Mouse (Mus musculus) left cerebral cortex, postnatal 14 days (tissue): ENCODE measurements at regions not wholly inside any gene's neighbourhood (a gene's known extent, or its start where the extent isn't known, plus 50 kb on each side); places are given as distances from the start of the nearest gene placed in this dataset.

ENCODE experiments used
- DNase-seq, 2 experiments: peaks; one replicate each; pipeline ENCODE4 v3.0.0; 2021 to 2022; ENCODE audit warnings: low spot score in 2 of 2, mixed read lengths in 1 of 2
- intact Hi-C: fragments of 180-260 bp; cut with DNase I; formaldehyde crosslinking; loops from one replicate; pipeline ENCODE4 v1.15.1; 2025

- DNase-seq, result no peak
- intact Hi-C loops, result no loop called here
Measured at GRCm38 (mm10) chr3:103408724-103409123, 129.6 kb downstream of the Trim33 start.

DNA sequence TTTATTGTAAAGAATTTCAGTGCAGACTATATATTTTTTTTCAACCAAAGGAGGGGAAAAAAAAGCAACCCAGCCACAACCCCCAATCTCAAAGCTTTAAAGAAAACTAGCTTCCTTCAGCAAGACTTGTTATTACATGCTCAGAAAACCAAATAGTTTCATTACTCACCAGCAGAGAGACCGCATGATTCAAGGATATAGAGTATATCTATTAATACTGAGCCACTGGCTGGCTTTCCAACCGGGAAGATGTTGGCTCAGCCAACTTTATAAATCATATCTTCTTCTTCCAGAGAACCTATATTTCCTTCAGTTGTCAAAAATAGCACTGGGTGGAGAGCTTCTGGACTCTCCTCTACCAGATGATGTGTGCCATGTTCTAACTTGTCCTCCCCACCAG, 133.2 kb downstream of the Trim33 start:
- intact Hi-C loops, result no loop called here
- no peak for DNase-seq

GRCm38 (mm10) chr3:103415051-103415695, 136.1 kb downstream of the Trim33 start:
- intact Hi-C loops, result no loop called here
- no peak for DNase-seq

DNA sequence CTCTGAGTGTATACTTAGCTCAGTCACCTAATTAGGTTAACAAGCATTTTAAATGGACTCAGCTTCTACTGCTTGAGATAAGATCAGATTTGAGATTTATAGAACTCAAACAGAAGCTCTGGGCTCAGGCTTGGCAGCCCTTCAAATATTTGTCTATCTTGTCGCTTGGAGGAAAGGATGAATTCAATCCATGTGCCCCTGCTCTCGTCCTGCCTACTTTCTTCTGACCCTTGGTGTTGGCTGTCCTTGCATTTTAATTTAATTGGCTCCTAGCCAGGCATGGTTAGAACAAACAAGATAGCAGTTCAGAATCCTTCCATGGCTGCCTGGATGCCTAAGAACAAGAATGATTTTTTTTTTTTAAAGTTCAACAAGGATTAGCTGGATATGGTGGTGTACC, 137.2 kb downstream of the Trim33 start:
- intact Hi-C loops, result no loop called here

DNA sequence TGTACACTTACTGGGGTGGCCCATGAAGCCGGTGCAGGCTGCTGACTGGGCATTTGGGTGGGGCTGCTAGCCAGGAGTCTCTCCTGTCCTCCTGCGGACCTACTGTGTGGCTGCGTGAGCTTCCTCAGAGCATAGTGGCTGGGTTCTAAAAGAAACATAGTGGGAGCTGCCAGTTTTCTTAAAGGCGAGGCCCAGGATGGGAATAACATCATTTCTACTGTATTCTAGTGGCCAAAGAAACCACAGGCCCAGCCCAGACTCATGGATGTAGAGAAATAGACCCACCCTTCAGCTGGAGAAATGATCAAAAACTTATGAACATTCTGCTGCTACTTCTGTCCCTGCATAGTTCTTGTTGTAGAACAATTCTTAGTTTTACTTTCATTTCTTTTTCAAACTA, 138.7 kb downstream of the Trim33 start:
- intact Hi-C loops, result no loop called here
- no peak for DNase-seq

More for the DNA sequence above, 137.2 kb downstream of the Trim33 start:
- DNase-seq, result no peak

DNA sequence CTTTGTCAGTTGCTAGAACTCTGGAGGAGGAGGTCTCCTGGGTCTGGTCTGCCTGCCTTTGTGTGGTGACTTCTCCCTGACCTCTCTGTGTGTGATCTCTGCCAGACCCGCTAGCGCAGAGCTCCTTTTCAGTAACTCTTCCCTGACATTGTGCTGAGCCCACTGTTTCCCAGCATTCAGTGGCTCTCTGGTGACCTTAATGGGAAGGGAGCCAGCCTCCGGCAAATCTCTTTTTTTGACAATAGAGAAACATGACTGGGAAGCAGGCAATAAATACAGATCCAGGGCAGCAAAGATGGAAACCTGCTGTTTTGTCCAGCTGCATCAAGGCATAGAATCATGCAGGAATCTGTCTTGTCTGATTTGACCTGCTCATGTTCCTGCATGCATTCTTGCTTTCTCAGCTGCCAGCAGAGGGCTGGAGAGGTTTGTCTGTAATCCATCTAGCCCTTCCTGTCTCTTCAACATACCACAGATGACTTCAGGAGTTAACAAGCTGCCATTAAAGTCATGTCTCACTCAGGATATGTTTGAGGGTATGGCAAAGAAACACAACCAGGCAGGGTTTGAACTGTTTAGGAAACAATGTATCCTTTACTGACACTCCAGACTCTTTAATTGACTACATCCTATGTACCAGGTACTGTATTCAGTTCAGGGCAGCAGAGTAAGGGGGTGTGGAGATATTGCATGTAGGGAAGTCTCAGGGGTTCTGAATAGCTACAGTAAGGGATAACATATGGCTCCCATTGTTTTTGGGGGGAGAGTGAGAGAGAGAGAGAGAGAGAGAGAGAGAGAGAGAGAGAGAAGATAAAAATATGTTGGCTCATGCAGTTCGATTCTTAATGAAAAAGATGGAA, 140.9 kb downstream of the Trim33 start:
- intact Hi-C loops, result loop anchor here (10.0 kb wide), 1 partner anchor 315 kb away; the partner anchor contains the start of genes Gm10964 and Olfml3
- peak in 1 of 2 experiments; percentile 26 for DNase-seq

GRCm38 (mm10) chr3:103420621-103421274, 141.7 kb downstream of the Trim33 start:
- intact Hi-C loops, result loop anchor here (10.0 kb wide), 1 partner anchor 314 kb away; the partner anchor contains the start of genes Gm10964 and Olfml3
- DNase-seq, result peak in 1 of 2 experiments; percentile 47

- DNase-seq, result peak in 1 of 2 experiments; percentile 22
- intact Hi-C loops, result loop anchor here (10.0 kb wide), 1 partner anchor 314 kb away; the partner anchor contains the start of genes Gm10964 and Olfml3
Measured at GRCm38 (mm10) chr3:103421275-103421621, 142.2 kb downstream of the Trim33 start.

GRCm38 (mm10) chr3:103422806-103423205, 143.7 kb downstream of the Trim33 start:
- intact Hi-C loops, result loop anchor here (10.0 kb wide), 1 partner anchor 312 kb away; the partner anchor contains the start of genes Gm10964 and Olfml3
- DNase-seq, result no peak

DNA sequence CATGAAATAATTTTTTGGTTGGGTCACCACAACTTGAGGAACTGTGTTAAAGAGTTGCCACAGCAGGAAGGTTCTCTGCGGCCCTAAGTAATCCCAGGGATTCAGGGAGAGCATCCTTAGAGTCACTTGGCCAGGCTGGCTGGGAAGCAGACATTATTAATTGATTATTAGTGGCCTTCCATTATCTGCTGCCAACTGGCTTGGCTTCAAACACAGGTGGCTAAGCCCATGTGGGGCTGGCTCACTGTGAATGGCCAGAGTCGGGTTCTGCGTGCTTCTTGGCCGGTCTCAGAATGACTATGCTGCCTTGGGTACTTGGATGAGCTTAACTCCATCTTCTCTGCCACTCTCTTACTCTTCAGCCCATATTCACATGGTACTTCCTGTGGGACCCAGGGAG, 144.2 kb downstream of the Trim33 start:
- DNase-seq, result no peak
- intact Hi-C loops, result loop anchor here (10.0 kb wide), 1 partner anchor 312 kb away; the partner anchor contains the start of genes Gm10964 and Olfml3

DNA sequence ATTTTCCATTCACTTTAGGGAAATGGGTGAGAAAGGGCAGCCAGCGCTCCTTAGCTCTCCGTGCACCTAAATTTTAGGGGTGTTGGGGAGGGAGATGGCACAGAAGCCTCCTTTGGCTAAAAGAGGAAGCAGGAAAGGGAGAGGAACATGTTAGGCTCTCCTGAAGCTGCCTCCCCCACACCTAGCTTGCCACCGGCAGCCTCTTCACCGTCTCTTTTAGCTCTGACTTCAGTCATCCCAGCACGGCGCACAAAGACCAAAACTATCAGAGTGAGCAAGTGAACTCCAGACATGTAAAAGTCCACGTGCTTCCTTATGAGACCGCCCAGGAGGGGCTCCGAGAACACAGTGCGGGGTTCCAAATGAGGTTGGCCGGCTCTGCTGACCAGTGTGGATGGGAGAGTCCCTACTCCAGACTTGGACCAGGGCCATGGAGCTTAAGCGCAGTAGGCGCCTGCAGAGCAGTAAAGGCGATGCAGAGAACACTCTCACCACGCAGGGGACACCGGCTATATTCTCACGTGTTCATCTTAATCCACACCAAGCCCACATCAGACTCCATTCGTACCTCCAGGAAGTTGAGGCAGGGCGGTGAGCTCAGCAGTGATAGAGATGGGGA, 146.8 kb downstream of the Trim33 start:
- DNase-seq, result no peak
- intact Hi-C loops, result loop anchor here (10.0 kb wide), 1 partner anchor 309 kb away; the partner anchor contains the start of genes Gm10964 and Olfml3

DNA sequence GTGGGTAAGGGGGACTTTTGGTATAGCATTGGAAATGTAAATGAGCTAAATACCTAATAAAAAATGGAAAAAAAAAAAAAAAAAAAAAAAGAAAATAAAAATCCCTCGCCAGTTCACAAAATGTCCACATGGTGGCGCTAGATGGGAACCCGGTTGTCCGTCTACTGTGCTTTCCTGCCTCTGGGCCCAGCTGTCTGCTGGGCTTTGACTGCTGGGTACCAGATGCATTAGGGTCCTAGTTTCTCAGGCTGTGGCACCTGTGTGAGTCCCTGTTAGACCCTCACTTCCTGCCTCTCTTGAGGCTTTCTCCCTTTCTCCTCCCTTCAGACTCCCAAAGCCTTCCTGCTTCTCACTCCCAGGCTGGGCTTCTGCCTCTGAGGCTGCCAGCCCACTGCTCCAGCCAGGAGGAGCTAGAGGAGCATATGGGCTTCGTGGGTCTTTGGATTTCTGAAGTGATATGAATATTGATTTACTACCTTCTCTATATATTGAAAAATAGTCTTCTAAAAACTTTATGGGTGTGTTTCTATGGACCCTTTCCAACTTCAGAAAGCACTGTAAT, 145.7 kb upstream of the Syt6 start:
- intact Hi-C loops, result loop anchor here (10.0 kb wide), 1 partner anchor 305 kb away; the partner anchor contains the start of genes Gm10964 and Olfml3
- peak in 1 of 2 experiments; percentile 22 for DNase-seq

GRCm38 (mm10) chr3:103430131-103430530, 144.9 kb upstream of the Syt6 start:
- intact Hi-C loops, result no loop called here

DNA sequence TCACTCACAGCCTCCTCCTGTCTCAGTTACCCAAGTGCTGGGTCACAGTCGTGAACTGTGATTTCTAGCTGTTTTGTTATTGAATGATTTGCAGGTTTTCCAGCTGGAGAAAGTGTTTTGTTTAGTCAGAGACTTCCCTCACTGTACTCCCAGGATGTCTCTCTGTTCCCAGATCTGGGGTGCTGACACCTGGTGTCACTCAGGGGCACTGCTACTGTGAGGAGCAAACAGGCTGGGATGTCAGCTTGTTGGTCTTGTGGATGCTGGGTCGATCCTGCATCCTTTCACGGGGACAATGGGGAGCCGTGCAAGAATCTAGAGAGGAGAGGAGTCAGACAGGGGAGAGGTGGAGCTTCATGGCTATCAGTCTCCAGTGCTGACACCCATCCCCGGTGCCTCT, 142.8 kb upstream of the Syt6 start:
- intact Hi-C loops, result no loop called here
- DNase-seq, result no peak

More at GRCm38 (mm10) chr3:103430131-103430530, 144.9 kb upstream of the Syt6 start:
- DNase-seq, result no peak

GRCm38 (mm10) chr3:103436902-103437603, 138.0 kb upstream of the Syt6 start:
- intact Hi-C loops, result no loop called here
- no peak for DNase-seq

- intact Hi-C loops, result no loop called here
- DNase-seq, result peak; percentile 38 to 58
Measured at GRCm38 (mm10) chr3:103438791-103439354, 136.2 kb upstream of the Syt6 start.

DNA sequence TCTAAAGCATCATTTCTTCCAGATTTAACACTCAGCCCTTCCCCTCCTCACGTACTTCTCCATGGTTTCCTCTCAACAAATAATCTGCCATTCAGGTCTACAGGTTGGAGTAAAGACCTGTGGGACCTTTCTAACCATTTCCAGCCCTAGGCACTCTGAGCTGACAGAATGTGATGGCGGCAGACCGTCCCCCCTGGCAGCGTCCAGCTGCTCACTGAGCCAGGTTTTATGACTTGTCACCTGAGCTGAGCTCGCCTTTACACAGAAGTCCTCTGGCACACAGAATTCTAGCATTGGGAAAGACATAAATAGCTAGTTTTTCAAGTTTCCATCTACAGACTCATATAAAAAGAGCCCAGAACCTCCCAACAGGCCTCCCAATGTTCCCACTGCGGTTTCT, 131.8 kb upstream of the Syt6 start:
- no peak for DNase-seq
- intact Hi-C loops, result no loop called here

DNA sequence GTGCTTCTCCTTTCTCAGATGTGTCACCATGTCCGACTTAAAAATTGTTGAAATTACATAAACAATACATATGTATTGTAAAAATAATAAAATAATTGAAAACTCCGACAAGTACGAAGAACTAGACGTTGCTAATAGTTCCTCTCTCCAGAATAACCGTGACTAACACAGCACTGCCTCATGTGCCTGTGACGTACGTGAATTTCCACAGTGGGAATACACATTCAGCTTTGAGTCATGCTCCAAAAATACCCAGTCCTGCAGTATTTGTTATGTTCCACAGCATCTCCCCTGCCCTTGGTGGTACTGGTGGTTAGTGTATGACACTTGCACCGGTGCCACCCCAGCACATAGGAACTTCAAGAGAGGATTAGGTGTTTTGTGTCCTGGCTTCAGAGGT, 129.2 kb upstream of the Syt6 start:
- peak in 1 of 2 experiments; percentile 34 for DNase-seq
- intact Hi-C loops, result no loop called here
